Mouse (Mus musculus): ENCODE measurements around the gene Scg2.

Gene Scg2

DNA sequence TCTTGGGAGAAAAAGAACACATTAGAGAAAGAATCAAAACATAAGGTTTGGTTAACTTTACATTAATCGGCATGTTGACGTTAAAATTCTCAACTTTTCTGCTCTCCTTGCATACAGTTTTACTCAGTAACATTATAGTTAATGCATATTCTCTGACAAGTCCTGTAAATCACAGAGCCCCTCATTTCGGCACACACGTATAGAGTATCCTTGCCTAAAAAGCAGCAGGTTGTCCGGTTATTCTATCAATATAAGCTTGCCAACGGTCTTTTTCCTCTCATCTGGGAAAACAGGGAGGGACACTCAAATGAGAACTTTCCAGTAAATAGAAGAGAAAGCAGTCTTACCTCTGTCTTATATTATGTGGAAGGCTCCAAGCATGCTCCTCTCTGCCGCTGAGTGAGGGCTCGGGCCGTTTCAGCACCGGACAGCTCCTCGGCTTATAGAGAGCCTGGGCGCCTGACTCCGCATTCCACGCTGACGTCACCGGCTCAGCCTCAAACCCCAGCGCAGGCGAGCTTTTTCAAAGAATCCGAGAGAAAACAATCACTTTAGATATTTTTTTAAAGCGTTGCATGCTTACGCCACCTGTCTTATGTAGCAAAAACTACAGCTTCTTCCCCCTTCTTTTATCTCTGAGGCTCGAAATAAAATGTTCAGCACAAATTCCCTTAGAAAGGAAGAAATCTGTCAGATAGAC is at the start of gene Scg2:
Gene Scg2, minus strand, starts transcription at position 512 of the 700 bp plus-strand sequence.
- peak; percentile 93 for DNase-seq (ENCODE audit: low spot score)

DNA sequence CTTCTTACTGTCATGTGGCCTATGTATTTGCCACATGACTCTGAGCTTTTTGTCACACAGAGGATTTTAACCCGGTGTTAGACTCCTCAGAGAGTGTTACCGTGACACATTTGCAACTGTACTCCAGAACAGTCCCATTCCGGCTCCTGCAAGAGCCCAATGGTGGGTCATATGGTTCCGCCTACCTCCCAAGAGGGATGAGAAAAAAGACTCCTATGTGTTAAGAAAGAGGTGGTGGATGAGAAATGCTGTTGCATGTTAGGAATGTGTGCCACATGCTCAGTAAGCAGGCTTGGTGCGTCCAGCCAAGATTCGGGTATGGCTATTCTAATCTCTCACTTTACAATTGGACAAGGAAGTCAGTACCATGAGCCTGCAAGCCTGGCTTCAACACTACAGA is 45.6 kb upstream of the Scg2 start:
- no peak for DNase-seq (ENCODE audit: low spot score)

- DNase-seq (ENCODE audit: low spot score) = no peak
Observed at GRCm38 (mm10) chr1:79470856-79471255, 30.9 kb upstream of the Scg2 start.

DNA sequence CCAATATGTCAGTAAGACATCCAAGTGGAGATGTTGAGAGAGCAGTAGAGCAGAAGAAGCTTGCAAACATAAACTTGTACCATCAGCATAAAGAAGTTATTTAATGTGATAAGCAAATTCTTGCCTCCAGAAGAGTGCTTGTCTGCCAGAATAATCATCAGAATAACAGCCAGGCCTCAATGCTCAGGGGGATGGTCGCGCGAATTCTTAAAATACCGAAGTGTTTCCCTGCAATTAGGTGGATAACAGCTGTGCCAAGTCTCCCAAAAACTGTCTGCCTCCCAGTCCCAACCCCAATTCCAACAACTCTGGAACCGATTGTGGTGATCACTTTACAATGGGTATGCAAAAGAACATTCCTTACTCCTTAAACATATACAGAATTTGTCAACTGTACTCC is 30.0 kb upstream of the Scg2 start:
- no peak for DNase-seq (ENCODE audit: low spot score)

GRCm38 (mm10) chr1:79466585-79466984 is 26.7 kb upstream of the Scg2 start:
- DNase-seq (ENCODE audit: low spot score) = no peak

GRCm38 (mm10) chr1:79458558-79458957 is 18.6 kb upstream of the Scg2 start:
- DNase-seq (ENCODE audit: low spot score) = no peak

DNA sequence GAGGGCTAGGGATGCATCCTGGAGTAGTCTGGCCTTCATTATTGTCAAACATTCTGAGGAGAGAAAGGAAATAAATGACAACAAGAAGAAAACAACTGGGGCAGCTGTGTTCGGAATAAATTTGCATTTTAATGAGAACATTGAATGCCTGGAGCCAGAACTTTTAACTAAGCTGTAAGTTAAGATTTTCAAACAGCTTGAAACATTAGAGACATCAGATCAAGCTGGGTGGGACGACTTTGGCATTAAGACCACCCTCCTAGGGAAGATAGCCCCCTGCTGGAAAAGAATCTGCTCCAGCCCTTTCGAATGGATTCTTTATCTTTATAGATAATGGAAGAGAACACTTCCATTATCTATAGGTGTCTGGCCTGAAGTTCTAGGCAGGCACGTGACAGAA is 14.2 kb upstream of the Scg2 start:
- no peak for DNase-seq (ENCODE audit: low spot score)

DNA sequence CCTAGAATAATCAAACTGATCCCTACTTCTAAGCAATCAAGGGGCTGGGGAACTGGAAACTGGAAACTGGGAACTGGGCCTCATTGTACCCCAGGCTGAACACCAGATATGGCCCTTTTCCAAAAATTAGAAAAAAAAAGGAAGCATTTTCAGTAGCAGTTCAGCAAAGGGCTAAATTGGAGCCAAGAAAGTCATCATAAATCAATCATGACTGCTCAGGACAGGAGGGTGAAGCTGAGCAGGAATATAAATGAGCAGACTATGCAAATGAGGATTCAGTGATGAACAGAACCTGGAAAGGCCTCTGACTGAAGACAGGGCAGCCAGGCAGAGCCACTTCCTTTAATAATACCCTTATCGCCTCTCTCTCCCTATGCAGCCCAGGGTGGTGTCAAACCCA is 12.4 kb upstream of the Scg2 start:
- no peak for DNase-seq (ENCODE audit: low spot score)

- DNase-seq (ENCODE audit: low spot score) = no peak
Observed at GRCm38 (mm10) chr1:79450343-79451021, 10.6 kb upstream of the Scg2 start.

DNA sequence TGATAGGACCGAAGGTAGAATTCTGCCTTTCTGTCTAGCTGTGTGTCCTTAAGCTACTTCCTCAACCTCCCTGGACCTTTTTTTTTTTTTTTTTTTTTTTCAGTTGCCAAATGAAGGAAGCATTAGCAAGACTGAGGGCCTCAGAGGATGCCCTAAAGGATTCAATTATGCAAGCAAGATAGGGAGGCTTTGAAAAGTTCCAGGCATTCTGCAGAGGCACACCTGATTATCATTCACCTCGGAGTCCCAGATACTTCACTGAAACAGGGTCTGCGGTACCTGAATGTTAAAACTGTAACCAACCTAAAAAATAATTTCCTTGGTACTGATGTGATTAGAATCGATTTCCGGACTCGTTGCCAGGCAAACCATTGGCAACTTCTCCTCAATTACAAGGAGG is 10.0 kb upstream of the Scg2 start:
- no peak for DNase-seq (ENCODE audit: low spot score)

GRCm38 (mm10) chr1:79445586-79445985 is 5.7 kb upstream of the Scg2 start:
- DNase-seq (ENCODE audit: low spot score) = no peak

- DNase-seq (ENCODE audit: low spot score) = no peak
Observed at GRCm38 (mm10) chr1:79437755-79438154, 2.2 kb downstream of the Scg2 start.

GRCm38 (mm10) chr1:79436671-79437070 is 3.2 kb downstream of the Scg2 start:
- DNase-seq (ENCODE audit: low spot score) = no peak

DNA sequence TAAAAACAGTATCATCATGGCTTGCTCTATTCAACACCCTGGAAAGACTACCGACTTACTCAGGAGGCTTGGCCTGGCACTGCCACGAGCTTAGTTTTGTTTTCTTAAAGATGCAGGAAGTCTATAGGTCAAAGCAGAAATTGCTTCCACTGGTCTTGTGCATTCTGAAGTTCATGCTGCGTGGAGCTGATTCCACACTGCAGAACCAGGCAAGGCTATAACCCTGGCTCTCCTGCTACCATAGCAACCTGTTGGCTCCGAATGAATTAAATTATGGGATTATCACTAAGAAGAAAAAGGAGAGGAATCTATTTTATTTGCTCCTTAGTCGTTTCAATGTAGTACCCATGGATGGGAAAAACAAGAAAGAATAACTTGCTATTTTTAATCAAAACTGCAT is 10.9 kb downstream of the Scg2 start:
- no peak for DNase-seq (ENCODE audit: low spot score)

GRCm38 (mm10) chr1:79415496-79415895 is 24.4 kb downstream of the Scg2 start:
- DNase-seq (ENCODE audit: low spot score) = no peak

DNA sequence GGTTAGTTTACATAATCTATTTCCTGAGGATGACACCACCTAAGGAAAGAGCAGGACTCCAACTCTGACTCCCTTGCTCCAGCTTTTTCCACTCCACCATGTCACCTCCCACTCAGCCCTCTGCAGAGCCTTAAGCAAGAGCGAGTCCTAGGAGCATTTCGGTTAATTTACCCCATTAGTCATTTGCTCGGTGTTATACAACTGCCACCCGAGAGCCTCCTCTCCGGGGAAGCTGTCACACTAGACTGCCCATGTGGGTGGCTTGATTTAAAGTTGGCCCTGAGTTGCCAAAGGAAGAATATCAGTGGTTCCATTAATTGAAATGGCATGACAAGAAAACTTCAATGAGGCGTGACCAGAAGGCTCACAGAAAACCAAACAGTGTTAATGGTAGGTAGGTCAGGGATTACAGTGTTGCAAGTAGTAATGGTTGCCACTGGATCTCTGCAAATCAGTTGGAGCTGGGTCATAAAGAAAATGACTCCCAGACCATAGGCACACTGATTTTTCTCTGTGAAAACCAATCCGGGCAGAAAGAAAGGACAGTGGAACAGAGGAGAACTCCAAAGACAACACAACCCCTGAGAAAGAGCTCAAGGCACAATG is 33.5 kb downstream of the Scg2 start:
- DNase-seq (ENCODE audit: low spot score) = no peak

- no peak for DNase-seq (ENCODE audit: low spot score)
Observed at GRCm38 (mm10) chr1:79401090-79402012, 38.6 kb downstream of the Scg2 start.

- no peak for DNase-seq (ENCODE audit: low spot score)
Observed at GRCm38 (mm10) chr1:79400284-79400683, 39.6 kb downstream of the Scg2 start.
